Mouse (Mus musculus) layer of hippocampus, adult 9-11 months (tissue): Measurements from ENCODE around the gene Ube2t.

ENCODE experiments used
- DNase-seq: peaks from one replicate; pipeline ENCODE4 v3.0.0; 2022

The Ube2t gene

DNA sequence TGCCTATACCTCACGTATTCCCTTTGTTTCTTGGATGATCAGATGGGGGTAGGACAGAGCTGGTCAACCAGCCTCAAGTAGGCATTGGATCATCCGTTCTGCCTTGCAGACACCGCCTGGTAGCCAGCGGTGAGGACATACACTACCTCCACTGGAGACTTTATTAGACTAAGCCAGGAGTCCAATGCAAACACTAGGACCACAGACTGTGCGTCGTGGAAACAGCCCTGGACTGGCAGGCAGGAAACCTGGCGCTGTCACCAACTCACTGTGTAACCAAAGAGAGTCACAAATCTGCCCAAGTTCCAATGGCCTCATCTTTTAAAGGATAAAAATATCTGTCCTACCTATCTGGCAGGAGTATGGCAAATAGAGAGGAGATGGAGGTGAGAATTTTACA lies 34.1 kb downstream of the Ube2t start:
- DNase-seq: no peak

DNA sequence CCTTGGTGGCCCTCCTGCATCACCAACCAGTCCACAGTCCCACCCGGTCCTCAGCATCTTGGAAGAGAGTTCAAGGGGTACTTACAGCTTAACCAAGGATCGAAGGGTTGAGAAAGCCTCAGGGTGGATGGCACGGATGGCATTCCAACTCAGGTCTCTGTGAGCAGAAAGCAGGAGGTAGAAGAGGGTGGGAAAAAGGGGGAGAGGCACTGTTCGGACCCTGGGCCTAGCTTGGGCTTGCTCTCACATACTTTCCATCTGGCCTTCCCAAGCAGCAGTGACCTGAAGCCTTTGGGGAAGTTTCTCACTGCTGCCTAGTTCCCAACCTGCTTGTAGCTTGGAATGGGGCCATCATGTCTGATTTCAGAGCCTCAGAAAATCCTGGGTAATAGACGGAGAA lies 35.2 kb downstream of the Ube2t start:
- no peak for DNase-seq

DNA sequence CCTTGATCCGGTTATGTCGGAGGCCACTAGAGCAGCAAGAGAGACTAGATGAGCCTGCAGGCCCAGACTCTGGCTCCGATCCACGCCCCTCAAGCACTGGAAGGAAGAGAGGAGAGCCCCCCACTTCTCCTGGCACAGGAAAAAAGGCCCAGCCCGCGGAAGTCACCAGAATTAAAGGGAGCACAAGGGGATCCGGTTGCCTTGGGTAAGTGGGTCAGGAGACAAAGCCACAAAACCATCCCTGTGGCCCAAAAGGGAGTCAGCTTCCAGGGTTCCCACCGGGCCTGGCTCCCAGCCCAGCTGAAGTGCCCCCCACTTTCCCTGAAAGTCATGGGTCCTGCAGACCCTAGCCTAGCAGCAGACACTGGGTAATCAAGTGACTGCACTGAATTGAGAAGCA lies 35.9 kb downstream of the Ube2t start:
- DNase-seq: no peak

DNA sequence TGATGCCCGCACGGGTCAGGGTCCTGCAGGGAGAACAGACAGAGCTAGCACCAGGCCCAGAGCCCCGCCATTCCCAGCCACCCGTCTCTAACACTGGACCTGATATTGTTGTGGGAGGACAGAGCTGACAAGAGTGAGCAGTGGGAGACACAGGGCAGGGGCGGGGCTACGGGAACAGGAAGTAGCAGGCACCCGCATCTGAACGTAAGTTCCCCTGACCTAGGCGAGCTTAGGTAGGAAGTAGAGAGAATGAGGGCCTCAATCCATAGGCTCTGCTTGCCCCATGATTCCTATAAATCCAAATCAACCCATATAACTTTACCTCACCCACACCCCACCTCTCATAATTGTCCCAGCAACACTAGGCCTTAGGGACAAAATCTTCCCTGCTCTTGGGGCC lies 38.2 kb downstream of the Ube2t start:
- DNase-seq: no peak

DNA sequence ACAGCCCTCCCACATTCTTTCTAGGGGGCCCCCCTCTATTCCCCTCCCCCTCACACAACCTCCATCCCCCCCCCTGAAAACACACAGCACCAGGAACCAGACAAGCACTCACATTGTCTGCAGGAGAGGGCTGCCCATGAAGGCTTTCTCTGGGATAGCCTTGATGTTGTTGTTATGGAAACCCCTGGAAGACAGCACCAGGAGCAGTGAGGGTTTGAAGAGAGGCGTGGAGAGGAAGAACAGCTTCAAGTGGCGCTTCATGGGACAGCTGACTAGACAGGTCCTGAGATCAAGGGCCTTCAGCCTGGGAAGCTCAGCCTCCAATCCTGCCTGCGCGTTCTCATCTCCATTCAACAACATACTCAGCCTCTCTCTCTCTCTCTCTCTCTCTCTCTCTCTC lies 41.0 kb downstream of the Ube2t start:
- no peak for DNase-seq

DNA sequence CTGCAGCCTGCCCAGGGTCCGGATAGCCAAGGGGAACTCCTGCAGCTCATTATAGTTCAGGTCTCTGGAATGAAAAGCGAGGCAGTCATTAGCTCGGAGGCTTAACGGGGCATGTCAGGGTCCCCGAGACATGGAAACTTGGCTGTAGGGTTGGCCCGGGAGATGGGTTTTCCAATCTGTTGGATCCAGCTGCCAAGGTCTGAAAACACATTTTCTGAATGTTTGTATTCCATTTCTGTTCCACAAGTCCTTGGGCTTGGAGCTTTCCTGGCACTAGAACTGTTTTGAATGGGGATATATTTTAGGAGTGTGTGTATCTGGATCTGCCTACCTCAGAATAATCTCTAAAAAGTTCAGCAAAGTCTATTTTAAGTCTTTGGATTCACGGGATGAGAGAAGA lies 43.3 kb downstream of the Ube2t start:
- no peak for DNase-seq

DNA sequence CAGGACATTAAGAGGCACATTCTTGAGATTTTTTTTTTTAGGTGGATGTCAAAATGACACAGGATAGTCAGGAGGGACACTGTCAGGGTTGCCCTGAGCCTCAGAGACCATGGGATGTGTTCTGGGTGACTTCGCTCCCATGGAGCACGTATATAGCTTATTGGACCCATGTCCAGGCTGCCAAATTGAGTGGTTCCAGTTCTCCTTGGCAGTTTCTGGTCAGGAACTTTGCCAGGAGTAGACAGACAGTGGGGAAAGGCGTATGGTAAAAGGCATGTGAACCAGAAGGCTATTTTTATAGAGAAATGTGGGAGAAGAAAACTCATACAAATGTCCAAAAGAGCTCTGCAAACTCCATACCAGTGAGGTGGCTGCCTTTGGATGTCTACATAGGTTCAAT lies 47.5 kb downstream of the Ube2t start:
- no peak for DNase-seq

DNA sequence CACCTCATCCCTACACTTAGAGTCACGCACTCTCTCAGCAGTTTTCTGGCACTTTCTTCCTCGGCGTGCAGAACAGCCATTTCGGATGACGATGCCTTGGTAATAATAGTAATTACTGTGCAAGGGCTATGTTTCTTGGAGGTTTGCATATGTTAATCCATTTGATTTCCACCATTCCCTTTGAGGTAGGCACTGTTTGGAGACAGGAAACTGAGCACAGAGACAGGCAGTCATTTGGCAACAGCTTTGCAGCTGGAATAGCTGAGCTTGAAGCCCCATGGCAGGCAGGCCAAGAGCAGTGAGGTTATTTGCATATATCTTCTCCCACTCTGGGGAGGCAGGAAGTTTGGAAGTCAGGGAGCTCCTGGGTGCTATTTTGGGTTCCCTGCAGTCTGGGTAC lies 49.5 kb downstream of the Ube2t start:
- no peak for DNase-seq

DNA sequence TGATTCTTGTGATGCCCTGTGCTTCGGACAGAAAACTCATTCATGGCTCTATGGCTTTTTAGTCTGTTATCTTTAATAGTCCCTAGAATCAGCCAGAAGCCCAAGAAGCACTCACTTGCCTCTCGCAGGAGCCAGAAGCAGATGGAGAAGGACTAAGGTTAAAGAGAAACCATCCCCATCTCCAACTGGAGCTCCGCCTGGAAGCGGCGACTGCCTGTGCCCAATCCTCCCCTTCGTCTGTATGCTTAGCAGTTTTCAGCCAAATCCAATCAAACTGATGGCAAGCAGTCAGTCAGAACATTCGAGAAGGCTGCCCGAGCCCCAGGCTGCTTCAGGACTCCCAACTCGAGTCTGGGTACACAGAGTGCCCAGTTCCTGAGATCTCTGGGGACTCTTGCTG lies 50.1 kb downstream of the Ube2t start:
- no peak for DNase-seq

DNA sequence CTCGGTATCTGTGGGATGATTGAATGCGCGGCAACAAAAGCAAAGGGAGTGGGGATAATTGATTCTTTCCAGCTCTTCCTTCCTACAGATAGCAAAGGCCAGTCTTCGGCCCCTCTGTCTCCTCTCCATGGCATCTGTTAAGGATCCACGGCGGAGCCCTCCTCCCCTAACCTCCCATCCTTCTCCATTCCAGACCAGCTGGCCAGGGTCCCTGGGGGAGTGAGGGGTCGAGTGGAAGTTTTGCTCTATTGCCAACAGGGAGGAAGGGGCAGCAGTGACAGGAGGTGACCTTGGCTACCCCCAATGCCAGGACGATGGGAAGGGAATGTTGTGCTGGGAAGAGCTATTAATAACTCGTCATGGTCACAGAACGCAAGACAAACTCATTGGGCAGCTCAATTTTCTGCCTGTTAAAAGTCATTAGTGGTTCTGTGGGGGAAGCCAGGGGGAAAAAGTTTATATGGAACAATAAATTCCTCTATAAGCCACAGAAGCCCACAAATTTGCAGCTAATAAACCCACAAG lies 52.6 kb downstream of the Ube2t start:
- DNase-seq: no peak

DNA sequence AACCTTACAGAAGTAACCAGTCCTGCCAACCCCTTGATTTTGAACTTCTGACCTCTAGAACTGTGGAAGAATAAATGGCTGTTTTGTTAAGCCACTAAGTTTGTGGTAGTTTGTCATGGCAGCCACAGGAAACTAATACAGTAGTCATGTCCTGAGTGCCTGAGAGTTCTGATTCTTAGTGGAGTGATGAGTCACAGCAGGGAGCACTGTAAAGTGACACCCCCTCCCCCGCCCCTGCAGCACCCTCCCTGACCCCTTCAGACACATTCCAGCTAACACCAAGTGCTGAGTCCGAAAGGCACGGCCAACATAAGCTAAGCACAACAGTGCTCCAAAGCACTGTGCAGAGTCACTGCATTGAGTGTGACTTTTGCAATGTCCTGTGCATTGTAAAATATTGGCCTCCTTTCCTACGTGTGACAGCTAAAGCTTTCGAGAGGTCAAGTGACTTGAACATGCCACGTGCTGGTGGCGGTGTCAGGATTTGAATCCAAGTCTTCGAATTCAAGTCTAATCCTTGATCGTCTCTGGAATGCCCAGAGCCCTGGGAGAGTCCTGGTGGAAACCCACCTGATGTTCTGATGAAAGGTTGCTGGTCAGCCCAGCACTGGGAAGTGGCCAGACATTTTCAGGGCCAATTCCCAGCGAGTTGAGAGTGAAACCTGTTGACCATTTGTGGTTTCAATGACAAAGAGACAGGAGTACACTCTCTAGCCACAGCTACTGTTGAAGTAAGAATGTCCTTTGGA lies 54.7 kb downstream of the Ube2t start:
- no peak for DNase-seq

DNA sequence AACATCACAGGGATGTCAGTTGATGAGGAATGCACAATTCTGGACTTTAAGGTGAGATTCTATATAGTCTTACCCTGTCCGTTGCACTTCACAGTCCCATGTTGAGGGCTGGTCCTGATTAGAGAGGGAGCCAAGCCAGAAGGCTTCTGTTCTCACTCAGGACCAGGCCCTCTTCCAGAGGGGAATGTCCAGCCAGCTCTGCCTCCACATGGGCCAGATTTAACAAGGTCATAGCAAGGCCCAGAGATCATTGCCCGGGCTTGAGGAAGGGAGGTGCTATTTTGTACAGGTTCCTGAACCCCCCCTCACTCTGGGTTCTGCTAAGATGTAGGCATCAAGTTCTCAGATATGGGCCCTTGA lies 55.3 kb downstream of the Ube2t start:
- no peak for DNase-seq

DNA sequence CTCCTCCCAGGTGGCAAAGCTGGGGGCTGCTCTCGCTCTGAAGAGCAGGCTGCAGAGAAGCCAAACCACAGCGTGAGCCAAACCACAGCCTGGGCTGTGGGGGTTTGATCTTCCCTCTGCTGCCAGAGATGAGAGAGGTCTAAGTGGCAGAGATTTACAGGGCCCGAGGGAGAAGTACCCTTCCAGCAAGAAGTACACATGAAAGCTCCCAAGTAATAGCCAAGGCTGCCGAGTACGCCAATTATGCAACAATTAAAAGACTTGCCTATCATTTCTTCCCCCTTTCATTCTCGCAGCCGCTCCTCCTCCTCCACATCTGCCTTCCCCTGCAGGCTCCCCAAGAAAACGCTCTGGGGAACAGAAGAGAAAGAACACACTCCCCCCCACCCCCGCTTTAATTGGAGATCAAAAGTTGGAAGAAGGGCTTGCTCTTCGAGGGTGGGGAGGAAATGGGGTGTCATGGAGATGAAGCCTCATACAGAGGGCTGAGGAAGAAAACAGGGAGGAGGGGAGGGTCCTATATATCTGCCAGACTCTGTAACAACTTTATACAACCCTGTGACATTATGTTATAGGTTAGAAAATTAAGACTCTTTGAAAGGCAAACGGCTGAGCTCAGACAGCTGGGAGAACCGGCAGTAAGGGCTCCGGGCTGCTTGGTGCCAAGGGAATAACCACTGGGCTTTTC lies 56.9 kb downstream of the Ube2t start:
- no peak for DNase-seq

DNA sequence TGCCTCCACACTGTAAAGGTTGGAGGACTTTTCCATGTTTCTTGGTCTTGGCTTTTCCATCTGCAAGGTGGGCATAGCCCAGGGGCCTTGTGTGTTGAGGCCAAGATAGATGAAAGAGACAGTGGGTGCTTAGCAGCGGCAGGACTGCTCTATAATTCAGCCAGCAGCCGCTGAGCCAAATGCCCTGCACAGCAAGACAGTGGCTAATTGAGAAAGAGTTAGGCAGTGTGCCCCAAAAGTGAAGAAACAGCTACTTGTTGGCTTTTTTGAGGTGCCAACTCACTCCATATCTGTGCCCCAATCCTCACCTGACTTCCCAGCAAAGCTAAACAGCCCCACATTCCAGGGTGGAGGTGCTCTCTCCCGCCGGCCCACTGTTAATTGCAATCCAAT lies 57.4 kb downstream of the Ube2t start:
- no peak for DNase-seq

DNA sequence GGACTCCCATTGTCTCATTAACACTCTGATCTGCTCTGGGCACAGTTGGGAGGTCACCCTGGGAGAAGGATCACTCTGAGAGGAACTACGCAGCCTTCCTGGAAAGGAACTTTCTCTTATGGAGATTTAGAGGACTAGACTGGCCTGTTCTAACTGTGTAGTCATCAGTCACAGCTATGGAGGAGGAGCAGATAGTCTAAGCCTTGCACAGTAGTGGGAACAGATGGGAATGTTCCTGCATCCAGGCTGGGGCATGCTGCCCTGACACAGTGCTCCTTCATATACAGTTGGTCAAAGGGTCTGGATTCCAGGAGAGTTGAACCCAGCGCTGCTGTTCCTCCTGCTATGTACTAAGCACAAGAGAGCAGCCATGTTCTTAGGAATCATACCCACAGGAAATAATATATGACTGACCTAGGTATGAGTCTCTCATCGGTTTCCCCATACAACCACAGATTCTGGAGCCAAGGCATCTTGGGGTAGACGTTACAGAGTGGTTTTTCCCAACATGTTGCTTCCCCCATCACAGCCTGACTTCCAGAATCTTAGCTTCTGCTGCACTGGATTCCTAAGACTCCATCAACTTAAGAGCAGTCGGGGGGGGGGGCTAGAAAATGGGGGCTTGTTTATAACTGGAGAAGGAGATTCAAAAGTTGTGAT lies 58.0 kb downstream of the Ube2t start:
- peak; percentile 32 for DNase-seq

DNA sequence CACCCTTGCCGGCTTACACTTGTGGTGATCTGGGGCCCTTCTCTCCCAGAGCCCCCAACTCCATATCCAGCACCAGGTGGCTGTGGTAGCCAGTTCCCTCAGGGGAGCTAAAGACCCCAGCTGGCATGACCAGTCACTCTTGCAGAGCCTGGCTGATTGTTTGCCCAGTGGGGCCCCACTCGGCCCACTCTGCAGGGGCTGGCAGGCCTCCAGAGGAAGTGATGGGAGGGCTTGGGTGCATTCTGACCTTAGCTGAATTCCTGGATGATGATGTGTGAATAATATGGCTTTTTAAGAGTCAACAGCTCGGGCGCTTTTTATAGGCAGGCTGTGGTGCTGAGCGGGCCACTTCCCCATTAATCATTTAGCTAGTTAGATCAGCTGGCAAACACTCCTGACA lies 58.6 kb downstream of the Ube2t start:
- peak; percentile 27 for DNase-seq

DNA sequence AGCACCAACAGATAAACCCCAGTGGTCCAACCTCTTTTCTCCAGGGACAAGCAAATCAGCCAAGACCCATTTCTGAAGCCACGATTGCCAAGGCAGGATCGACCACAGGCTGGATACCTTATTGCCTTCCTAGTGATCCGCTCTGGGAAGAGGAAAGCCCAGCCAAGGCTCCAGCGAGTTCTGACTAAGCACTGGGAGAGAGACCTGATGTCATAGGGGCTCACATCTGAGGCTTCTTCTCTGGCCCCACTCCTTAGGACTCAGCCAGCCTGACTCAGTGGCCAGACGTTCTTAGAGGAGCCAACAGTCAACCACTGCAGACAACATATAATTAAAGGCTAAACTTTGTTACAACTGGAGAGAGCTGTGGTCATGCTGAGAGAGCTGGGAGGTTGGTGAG lies 59.6 kb downstream of the Ube2t start:
- no peak for DNase-seq

DNA sequence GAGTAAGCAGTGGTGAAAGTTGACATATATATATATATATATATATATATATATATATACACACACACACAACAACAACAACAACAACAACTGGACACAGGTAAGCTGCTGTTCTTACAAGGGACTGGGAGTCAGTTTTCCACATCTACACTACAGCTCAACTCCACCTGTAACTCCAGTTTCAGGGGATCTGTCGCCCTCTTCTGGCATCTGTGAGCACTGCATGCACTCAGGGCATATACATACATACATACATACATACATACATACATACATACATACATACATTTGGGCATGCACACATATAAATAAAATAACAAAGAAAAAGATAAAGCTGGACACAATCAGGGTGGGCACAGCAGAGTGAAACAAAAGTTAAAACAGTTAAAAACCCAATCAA lies 61.2 kb downstream of the Ube2t start:
- DNase-seq: no peak
